Mouse (Mus musculus) liver, adult 2 months (tissue): ENCODE data around the gene Cd6.

ENCODE experiments used
- CTCF ChIP-seq: fragments of 200-500 bp; IDR thresholded peaks from 2 replicates; pipeline ENCODE4 v1.5.1; 2011; ENCODE audit warnings: low read depth, low read length, control low read depth
- POLR2A ChIP-seq: fragments of 200-500 bp; IDR thresholded peaks from 2 replicates; pipeline ENCODE4 v1.6.1; 2011; ENCODE audit warnings: low read length, control low read depth; ENCODE audit not compliant: insufficient read depth; ENCODE audit errors: extremely low read depth

GRCm38 (mm10) chr19:10801070-10801469 lies 28.8 kb downstream of the Cd6 start:
- TF ChIP-seq CTCF (no peak), POLR2A (no peak)
